Mouse (Mus musculus): ENCODE data around the gene Trp53inp2.

DNA sequence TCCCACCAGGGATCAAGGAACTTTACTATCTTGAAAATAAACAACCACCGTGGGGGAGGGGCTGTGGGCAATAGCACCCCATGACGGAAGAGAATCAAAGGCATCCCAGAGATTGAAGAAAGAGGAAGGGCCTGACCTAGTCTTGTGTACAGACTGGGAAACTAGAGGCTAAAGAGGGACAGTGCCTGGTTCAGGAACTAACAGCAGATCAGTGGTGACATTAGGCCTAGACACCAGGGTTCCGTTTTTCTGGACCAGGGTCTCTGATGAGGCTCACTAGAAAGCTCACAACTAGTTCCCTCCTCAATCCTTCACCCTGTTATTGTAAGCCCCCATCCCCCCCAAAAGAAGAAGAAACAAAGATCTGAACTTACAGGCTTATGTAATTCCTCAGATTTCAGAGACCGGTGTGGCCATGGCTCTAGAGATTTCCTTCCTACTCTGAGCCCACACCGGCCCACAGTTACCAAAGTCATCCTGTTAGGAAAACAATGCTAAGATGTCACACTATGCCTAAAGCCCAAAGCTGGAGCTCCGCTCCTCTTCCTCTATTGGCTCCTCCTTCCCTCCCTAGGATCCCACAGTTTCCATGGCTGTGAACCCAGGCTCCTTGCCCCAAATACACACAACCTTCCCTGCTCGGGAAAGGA is 13.1 kb upstream of the Trp53inp2 start:
- TF ChIP-seq CTCF (IDR thresholded peaks at IDR 0.05; ENCODE audit: control insufficient read depth, insufficient read depth, low read length): no peak
- no peak for TF ChIP-seq POLR2A (IDR thresholded peaks at IDR 0.05; ENCODE audit: borderline replicate concordance, control insufficient read depth, low read depth, low read length)

Data from bone marrow, adult 2 months (tissue).